Mouse (Mus musculus): ENCODE results near the gene Mrpl2. TPM values are rescaled to one million over a fixed set of nuclear protein-coding genes. Genes with fewer than 3 reads are reported as not detected.
A peak's percentile ranks its signal among the peaks of the same experiment; 100 is the strongest.

The Mrpl2 gene
- polyA plus RNA-seq, 1 experiment from 2014 or later = 67.9 TPM

DNA sequence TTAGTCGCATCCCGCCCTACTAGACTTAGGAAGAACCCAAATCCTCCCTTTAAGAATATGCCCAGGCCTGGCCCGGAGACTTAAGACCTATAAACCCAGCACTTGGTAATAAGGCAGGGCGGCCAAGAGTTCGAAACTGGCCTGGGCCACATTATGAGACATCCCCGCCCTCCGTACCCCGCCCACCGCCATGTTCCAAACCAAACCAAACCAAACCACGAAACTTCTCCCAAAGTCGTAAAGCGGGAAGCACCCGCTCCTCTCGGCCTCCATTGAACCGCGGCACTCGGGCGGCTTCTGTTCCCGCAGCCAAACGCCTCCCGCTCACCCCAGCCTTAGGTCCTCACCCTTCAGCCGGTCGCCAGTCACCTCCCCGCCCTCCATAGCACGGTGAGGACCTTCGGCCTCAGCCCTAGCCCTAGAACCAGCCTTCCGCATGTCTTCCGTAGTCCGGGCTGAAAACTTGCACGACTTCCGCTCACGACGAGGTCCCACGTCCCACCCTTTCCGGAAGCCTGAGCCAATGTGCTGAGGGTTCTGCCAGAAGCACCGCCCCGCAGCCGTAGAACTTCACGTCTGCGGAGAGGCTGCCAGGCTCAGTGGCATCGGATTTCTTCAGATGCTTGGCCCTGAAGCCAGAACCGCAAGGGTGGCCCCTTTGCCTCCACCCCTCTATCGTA, 28.0 kb downstream of the Mrpl2 start, which contains the start of gene Rrp36:
Gene Rrp36 (minus strand): TSS at position 503 of the 680 bp plus-strand sequence.
- Histone ChIP-seq H3K27ac (replicated peaks) (peak within 1 kb of the TSS; percentile 84), H3K4me3 (replicated peaks) (peak within 1 kb of the TSS; percentile 75), H3K9ac (peak within 1 kb of the TSS; percentile 81), H3K4me2 (peak within 1 kb of the TSS; percentile 83), H3K4me1 (replicated peaks) (peaks cover 47% of the 10 kb centered on the region), H3K9me3 (replicated peaks) (no peaks in the 10 kb centered on the region), H3K27me3 (no peaks in the 10 kb centered on the region), H3K36me3 (replicated peaks) (peaks cover 62% of the 10 kb centered on the region)
- under 1% methylated on average over 43 of the region's 43 CpGs for WGBS (ENCODE audit: insufficient replicate concordance)
- ATAC-seq (ENCODE audit: insufficient read depth) = peak; percentile 91

DNA sequence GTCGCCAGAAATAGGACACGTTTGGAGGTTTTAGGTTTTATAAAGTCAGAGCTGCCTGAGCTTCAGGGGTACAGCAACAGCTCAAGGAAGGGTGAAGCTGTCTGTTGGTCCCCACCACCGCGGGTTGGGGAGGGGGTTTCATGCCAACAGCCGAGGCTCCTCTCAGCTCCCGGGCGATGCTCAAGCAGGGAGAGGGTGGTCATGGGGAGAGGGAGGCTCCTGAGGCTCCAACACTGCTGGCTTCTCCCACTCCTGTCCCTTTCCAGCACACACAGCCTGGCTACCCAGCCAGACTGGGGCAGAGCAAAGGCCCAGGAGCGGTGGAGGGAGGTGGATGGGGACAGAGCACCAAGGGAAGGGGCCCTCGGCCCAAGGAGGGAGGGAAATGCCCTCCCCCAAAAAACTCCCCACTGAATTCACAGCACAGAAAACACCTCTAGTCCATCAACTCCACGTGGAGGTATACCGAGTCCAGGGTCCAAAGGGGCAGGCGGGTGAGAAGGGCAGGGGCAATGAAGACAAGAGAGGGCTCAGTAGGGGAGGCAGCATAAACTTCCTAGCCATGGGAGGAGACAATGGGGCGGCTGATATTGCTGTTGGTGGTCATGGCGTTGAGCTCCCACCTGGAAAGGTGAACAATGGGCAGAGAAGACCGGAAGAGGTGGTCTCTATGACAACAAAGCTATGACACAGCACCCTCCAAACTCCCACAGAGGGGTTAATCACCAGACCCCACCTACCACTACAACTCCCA, 28.7 kb downstream of the Mrpl2 start:
- Histone ChIP-seq H3K4me2 (peak overlapping the region; percentile 83), H3K4me3 (replicated peaks) (peak overlapping the region; percentile 75), H3K27me3 (no peaks in the 10 kb centered on the region), H3K9me3 (replicated peaks) (no peaks in the 10 kb centered on the region), H3K4me1 (replicated peaks) (peaks cover 54% of the 10 kb centered on the region), H3K9ac (peak overlapping the region; percentile 81), H3K27ac (replicated peaks) (peak overlapping the region; percentile 84), H3K36me3 (replicated peaks) (peaks cover 55% of the 10 kb centered on the region)
- 36% methylated on average over 15 of the region's 15 CpGs for WGBS (ENCODE audit: insufficient replicate concordance)
- ATAC-seq (ENCODE audit: insufficient read depth) = peak; percentile 10; the same call in 1 of the 2 replicates

DNA sequence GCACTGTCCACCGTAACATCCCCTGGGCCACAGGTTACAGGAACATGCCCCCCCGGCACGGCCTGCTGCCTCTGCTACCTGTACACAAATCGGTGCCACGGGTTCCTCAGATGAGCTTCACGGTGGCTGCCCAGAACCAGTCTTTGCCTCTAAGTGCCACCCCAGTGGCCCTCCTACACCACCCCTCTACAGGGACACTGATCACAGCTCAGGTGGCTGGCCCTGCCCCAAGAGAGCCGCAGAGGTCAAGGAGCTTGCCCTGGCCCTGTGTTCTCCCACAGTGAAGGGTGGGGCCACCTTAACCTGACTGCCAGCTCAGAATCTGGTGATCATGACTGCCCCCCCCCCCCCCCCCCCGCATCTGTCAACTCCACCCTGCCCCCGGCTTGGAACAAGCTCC, 32.4 kb downstream of the Mrpl2 start, which contains the start of gene Mea1:
Gene Mea1 (plus strand): TSS at position 378 of the 400 bp plus-strand sequence.
- Histone ChIP-seq H3K36me3 (replicated peaks) (peaks cover 46% of the 10 kb centered on the region), H3K9me3 (replicated peaks) (no peaks in the 10 kb centered on the region), H3K4me1 (replicated peaks) (peaks cover 59% of the 10 kb centered on the region), H3K27ac (replicated peaks) (peak within 1 kb of the TSS; percentile 91), H3K4me3 (replicated peaks) (peak within 1 kb of the TSS; percentile 89), H3K9ac (peak within 1 kb of the TSS; percentile 81), H3K27me3 (no peaks in the 10 kb centered on the region), H3K4me2 (peak within 1 kb of the TSS; percentile 91)
- WGBS (ENCODE audit: insufficient replicate concordance) = 78% methylated on average over 8 of the region's 9 CpGs
- no peak for ATAC-seq (ENCODE audit: insufficient read depth)

DNA sequence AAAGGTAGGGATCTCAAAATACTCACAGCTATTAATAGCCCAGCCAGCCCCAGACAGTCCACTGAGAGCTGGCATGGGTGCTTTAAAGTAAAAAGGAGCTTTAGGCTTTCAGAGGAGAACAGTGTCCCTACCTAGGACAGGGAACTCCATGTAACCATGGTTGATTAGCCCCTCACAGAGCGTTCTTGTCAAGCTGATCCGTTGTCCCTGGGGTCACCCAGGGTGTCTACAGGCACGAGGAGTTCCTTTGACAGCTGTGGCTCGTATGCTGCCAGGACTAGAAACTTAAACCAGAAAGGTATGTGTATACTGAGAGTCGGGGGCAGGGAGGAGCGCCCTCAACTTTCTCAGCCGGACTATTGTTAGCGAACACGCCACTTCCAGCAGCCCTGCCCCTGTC, 32.9 kb downstream of the Mrpl2 start:
- Histone ChIP-seq H3K36me3 (replicated peaks) (peaks cover 51% of the 10 kb centered on the region), H3K9me3 (replicated peaks) (no peaks in the 10 kb centered on the region), H3K4me3 (replicated peaks) (peak overlapping the region; percentile 89), H3K4me2 (peak overlapping the region; percentile 91), H3K4me1 (replicated peaks) (peaks cover 54% of the 10 kb centered on the region), H3K27ac (replicated peaks) (peak overlapping the region; percentile 91), H3K9ac (peak overlapping the region; percentile 81), H3K27me3 (no peaks in the 10 kb centered on the region)
- no peak for ATAC-seq (ENCODE audit: insufficient read depth)
- WGBS (ENCODE audit: insufficient replicate concordance) = 68% methylated on average over 9 of the region's 9 CpGs

DNA sequence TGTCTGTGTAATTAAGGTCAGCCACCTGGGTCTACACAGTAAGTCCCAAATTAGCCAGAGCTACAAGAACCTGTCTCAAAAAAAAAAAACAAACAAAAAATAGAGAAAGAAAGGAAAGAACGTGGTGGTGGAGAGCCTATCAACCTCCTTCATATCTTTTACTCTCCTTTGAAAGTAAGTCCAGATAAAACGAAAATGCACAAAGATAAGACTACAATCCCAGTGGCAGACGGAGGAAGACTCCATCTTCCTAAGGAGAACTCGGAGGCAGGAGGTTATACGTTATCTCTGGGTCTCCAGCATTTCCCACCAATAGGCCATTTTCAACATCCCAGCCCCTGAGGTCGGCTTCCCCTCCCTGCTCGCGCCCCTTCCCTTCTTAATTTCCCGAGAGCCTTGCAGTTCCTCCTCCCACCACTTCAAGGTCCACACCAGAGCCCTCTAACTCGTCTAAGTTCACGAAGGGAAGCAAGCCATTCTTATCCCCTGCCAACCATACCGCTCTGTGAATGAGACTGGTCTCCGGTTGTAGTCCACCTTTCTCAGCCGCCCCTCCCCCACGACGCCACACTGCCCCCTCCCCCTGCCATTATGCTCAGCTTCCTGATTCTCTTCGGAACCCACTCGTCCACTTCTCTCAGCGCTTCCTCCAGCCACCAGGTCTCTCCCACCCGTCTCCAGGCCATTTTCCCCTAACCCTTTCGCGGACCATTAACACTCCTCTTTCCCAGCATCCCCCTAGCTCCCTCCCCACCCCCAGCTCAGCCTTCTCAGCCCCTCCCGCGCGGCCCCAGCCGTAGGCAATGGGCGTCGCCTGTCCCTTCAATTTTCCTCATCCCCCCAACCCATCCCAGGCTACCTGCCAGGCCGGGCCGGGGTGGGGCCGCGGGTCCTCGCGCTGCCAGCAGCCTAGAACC, 34.1 kb downstream of the Mrpl2 start:
- peak overlapping the region; percentile 91 for H3K27ac ChIP-seq (replicated peaks)
- peak overlapping the region; percentile 91 for H3K4me2 ChIP-seq
- H3K9ac ChIP-seq = peak overlapping the region; percentile 81
- H3K4me3 ChIP-seq (replicated peaks) = peak overlapping the region; percentile 89
- under 1% methylated on average over 34 of the region's 34 CpGs for WGBS (ENCODE audit: insufficient replicate concordance)
- no peaks in the 10 kb centered on the region for H3K9me3 ChIP-seq (replicated peaks)
- peak; percentile 0; the same call in 1 of the 2 replicates for ATAC-seq (ENCODE audit: insufficient read depth)
- no peaks in the 10 kb centered on the region for H3K27me3 ChIP-seq
- H3K4me1 ChIP-seq (replicated peaks) = peaks cover 45% of the 10 kb centered on the region
- H3K36me3 ChIP-seq (replicated peaks) = peaks cover 56% of the 10 kb centered on the region

DNA sequence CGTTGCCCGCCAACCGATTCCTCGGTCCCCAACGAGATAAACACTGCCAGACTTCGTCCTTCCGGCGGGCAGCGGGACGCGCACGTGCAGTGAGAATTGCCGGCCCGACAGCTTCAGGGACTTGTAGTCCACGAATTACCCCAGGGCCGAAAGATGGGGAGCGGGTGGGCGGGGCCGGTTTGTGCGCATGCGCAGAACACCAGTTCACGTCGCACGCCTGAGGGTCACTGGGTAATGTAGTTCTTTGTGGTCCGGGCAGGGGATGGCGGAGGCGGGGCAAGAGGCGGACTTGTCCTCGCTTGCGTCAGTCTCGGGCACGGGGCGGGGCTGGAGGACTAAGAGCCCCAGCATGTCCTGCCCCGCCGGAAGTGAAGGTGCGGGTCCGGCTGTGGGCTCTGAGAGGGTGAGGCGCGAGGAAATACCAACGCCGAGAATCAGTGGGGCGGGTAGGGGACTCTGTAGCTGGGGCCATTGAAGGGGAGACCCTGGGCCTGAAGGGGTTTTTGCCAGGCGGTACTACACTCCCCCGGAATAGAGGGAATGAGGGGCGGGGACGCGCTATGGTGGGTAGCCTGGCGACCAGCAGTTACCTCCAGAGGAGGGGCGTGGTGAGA, 34.8 kb downstream of the Mrpl2 start, which contains the start of gene Klhdc3:
Gene Klhdc3 (minus strand): TSS at position 155 of the 614 bp plus-strand sequence.
- Histone ChIP-seq H3K4me1 (replicated peaks) (peaks cover 42% of the 10 kb centered on the region), H3K36me3 (replicated peaks) (peaks cover 56% of the 10 kb centered on the region), H3K27me3 (no peaks in the 10 kb centered on the region), H3K4me2 (peak within 1 kb of the TSS; percentile 91), H3K4me3 (replicated peaks) (peak within 1 kb of the TSS; percentile 89), H3K9ac (peak within 1 kb of the TSS; percentile 81), H3K9me3 (replicated peaks) (no peaks in the 10 kb centered on the region), H3K27ac (replicated peaks) (peak within 1 kb of the TSS; percentile 91)
- peak; percentile 96 for ATAC-seq (ENCODE audit: insufficient read depth)
- under 1% methylated on average over 49 of the region's 49 CpGs for WGBS (ENCODE audit: insufficient replicate concordance)

DNA sequence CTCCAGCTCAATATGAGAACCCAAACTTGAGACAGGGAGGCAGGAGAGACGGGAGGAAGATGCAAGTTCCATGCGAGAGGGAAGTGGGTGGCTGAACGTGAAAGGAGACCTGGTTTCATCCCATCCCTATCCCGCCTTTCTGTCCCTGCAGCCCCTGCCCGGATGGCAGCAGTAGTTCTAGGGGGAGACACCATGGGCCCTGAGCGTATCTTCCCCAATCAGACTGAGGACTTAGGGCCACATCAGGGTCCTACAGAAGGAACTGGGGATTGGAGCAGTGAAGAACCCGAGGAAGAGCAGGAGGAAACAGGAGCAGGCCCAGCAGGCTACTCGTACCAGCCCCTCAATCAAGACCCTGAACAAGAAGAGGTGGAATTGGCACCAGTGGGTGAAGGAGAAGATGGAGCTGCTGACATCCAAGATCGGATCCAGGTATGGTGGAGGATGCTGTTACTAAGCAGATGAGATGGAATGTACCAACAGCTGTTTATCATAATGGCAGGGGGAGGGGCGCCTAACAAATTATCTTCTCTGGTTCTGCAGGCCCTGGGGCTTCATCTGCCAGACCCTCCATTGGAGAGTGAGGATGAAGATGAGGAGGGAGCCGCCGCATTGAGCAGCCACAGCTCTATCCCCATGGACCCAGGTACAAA, 35.6 kb downstream of the Mrpl2 start:
- peak overlapping the region; percentile 91; the same call in 1 of the 2 replicates for H3K27ac ChIP-seq (replicated peaks)
- H3K4me3 ChIP-seq (replicated peaks) = peak overlapping the region; percentile 89
- no peaks in the 10 kb centered on the region for H3K9me3 ChIP-seq (replicated peaks)
- no peaks in the 10 kb centered on the region for H3K27me3 ChIP-seq
- peak overlapping the region; percentile 78 for H3K9ac ChIP-seq
- peaks cover 42% of the 10 kb centered on the region for H3K4me1 ChIP-seq (replicated peaks)
- peak overlapping the region; percentile 91 for H3K4me2 ChIP-seq
- H3K36me3 ChIP-seq (replicated peaks) = peaks cover 56% of the 10 kb centered on the region
- 21% methylated on average over 12 of the region's 12 CpGs for WGBS (ENCODE audit: insufficient replicate concordance)
- ATAC-seq (ENCODE audit: insufficient read depth) = no peak

DNA sequence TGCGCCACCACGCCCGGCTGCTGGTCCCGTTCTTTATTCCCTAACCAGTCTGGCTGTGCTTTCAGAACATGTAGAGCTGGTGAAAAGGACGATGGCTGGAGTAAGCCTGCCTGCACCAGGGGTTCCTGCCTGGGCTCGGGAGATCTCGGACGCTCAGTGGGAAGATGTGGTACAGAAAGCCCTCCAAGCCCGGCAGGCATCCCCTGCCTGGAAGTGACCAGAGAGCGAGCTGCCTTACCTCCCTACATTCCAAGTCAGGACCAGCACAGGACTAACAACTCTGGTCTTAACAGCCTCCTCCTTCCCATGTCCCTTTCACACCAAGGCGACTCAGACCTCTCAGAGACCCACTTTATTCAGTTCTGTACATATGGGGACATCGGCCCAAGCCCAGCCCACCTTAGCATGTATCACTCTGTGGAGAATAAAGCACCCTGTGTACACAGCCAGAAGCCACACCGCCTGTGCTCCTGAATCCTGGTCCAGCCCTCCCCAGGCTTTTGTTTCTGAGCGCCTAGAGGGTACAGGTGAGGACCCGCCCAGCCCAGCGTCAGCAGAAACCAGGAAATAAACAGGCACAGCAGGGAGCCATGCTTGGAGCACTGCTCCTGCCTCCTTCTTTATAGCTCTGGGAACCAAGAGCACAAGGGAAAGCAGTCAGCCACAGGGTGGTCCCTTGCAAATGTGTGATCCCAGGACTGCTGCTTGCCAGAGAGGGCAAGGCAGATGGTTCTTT, 36.8 kb downstream of the Mrpl2 start:
- no peak overlapping the region for H3K9ac ChIP-seq
- peaks cover 39% of the 10 kb centered on the region for H3K4me1 ChIP-seq (replicated peaks)
- no peak overlapping the region for H3K4me3 ChIP-seq (replicated peaks)
- peaks cover 51% of the 10 kb centered on the region for H3K36me3 ChIP-seq (replicated peaks)
- H3K27me3 ChIP-seq = no peaks in the 10 kb centered on the region
- H3K4me2 ChIP-seq = no peak overlapping the region
- 83% methylated on average over 16 of the region's 16 CpGs for WGBS (ENCODE audit: insufficient replicate concordance)
- H3K9me3 ChIP-seq (replicated peaks) = no peaks in the 10 kb centered on the region
- H3K27ac ChIP-seq (replicated peaks) = no peak overlapping the region
- no peak for ATAC-seq (ENCODE audit: insufficient read depth)

DNA sequence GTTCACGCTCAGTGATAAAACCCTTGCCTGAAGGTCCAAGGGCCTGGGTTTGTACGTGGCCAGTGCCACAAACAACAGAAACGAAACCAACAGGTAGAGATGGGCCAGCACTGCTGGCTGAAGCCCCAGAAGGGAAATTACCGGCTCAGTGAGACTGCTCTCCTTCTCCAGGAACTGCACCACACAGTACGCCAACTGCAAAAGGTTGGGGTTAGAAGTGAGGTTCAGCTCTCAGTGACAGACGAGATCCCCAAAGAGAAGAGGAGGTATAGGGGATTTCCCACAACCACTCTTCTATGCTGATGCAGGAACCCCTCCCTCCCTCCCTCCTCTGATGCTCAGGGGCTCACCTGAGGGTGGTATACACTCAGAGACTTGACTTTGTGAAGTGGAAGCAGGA, 39.9 kb downstream of the Mrpl2 start:
- Histone ChIP-seq H3K36me3 (replicated peaks) (peaks cover 46% of the 10 kb centered on the region), H3K4me2 (no peak overlapping the region), H3K27me3 (no peaks in the 10 kb centered on the region), H3K4me1 (replicated peaks) (peaks cover 22% of the 10 kb centered on the region), H3K9ac (no peak overlapping the region), H3K4me3 (replicated peaks) (no peak overlapping the region), H3K9me3 (replicated peaks) (no peaks in the 10 kb centered on the region), H3K27ac (replicated peaks) (no peak overlapping the region)
- 80% methylated on average over 6 of the region's 6 CpGs for WGBS (ENCODE audit: insufficient replicate concordance)
- ATAC-seq (ENCODE audit: insufficient read depth) = no peak

Measured in liver, embryonic 15.5 days (tissue).